Mouse (Mus musculus): ENCODE data around the gene Rasgrp3.
A peak's percentile ranks its signal among the peaks of the same experiment; 100 is the strongest.
"Not testable (repeated sequence)": the region's sequence is repeated elsewhere in the genome, so short reads cannot be mapped to it uniquely, and the experiment has no call there.

Rasgrp3 gene

DNA sequence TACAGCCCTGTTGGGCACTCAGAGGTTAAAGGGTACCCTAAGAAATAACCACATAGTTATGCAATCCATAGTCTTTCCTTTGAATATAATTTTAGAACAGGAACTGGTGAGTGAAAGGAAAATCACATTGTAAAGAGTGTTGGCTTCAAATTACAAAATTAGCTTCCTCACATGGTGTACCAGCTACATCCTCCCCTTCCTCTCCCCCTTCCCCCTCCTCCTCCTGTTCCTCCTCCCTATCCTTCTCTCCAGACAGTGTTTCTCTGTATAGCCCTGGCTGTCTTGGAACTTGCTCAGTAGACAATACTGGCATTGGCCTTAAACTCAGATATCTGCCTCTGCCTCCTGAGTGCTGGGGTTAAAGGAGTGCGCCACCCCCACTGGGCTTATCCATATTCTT, 26.1 kb downstream of the Rasgrp3 start:
- no peak for DNase-seq (ENCODE audit: low spot score)

DNA sequence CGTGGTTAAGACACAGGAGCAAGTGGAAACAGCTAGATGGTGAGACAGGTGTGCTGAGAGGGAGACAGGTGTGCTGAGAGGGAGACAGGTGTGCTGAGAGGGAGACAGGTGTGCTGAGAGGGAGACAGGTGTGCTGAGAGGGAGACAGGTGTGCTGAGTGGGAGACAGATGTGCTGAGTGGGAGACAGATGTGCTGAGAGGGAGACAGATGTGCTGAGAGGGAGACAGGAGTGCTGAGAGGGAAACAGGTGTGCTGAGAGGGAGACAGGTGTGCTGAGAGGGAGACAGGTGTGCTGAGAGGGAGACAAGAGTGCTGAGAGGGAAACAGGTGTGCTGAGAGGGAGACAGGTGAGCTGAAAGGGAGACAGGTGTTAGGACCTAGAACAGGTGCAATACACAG, 27.5 kb downstream of the Rasgrp3 start:
- not testable (repeated sequence) for DNase-seq (ENCODE audit: low spot score)

DNA sequence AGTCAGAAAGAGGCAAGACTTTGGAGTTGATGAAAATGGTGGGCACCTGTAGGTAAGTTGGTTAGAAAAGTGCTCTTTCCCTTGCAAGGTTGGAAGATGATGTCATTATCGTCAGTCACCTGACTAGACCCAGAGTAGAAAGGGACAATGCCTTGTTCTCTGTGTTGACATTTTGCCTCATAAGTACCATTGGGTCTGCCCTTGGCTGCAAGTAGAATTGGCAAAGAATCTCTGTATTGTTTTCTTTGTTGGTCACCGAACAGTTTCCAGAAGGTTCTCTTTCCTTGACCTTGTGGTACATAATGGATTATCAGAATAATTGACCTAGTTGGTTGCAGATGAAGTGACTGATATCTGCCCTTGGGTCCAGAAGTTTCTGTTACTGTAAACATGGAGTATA, 27.9 kb downstream of the Rasgrp3 start:
- no peak for DNase-seq (ENCODE audit: low spot score)

DNA sequence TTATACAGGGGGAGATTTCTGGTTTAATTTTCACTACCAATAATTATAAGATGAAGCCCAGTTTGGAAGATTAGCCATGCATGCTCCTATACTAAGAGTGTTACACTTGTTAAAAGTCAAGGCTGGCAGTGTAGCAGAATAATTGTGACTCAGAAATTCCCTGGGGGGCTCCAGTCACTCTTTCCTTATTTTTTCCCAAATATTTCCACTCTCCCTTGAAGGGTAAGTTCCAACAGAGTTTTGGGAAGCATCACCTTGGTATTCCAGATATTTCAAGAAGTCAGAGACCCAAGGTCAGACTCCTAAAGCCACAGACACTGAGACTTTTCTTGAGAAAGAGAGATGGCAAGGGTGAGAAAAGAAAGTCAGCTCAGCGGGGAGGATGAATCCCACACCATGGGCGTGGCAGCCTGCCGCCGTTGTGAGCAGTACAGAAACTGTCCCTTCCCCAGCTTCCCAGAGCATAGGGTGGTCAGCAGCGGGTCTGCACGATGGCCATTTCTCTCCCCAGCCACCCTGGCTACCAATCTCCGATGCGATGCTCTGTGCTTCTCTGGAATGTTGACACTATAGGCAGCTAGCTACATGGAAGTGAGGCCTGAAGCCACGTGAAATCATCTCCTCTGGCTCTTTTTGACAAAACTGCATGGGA, 28.8 kb downstream of the Rasgrp3 start:
- DNase-seq (ENCODE audit: low spot score): no peak

DNA sequence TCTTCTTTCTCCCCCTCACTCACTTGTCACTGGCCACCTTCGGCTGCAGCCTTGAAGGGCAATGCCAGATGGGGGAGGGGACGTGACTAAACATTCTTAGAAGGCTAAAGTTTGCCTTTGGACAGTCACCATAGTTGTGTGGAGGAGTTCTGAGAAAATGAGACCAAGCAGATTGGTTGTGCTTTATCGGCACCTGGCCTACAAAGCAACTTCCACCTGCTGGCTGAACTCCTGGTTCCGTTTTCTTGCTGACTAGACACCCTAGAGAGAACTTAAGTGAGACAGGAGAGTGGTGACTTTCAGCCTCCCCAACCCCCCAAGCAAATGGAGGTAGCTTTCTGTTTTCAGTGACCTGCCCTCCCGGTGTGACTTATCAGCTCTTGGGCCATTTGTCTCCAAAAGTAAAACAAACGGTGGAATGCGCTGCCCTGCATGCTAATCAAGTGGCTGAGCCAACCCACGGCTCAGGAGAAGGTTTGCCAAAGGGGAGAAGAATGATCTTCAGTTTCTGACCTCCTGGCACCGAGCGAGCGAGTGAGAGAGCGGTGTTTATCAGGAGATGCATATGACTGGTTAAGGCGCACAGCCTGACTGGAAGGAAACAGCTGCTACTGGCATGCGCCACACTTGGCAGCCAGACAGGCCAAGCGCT, 29.4 kb downstream of the Rasgrp3 start:
- DNase-seq (ENCODE audit: low spot score): peak; percentile 3

DNA sequence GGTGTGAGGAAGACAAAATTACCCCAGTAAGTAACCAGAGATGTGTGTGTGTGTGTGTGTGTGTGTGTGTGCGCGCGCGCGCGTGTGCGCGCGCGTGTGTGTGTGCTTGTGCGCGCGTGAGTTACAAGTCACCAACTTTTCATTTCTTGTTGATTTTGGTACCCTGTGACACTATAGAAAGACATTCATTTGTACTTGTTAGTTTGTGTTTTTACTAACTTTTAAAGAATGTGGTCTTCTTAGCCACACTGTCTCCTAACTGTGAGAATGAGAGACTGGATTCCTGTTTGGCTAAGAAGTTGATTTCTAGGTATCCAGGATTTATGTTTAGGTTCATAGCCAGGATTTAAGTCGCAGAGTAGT, 29.9 kb downstream of the Rasgrp3 start:
- no peak for DNase-seq (ENCODE audit: low spot score)

DNA sequence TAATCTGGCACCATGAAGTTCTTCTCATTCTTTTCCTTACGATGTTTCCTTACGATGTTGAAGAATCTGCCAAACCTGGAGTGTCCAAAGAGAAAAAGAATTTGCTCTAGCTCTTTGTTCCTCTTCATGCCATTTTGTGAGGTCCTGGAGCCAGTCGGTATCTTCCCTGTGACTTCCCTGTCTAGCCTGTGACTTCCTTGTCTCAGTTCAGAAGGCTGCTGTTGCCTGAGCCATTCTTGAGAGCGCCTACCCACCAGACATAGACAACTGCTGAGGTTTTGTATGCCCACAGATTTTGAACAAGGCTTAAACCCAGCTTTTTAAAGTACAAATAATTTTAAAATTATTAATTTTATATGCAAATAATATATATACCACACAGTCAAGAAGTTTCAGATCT, 31.3 kb downstream of the Rasgrp3 start:
- DNase-seq (ENCODE audit: low spot score): no peak

DNA sequence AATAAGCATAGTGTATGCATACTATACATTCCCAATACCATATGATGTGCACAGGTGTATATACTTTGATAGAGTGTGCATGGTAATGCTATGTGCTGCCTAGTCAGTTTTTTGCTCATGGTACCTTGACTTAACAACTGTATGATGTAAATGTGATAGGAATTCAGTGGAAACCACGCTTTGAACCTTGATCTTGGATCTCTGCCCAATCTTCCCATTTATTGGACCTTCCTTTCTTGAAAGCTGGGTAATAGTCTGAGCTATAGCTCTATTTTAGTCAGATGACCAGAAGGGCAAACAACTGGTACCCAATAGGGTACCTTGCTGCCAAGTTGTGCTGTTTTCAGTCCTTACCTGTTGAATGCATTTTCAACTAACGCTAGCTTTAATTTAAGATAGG, 31.8 kb downstream of the Rasgrp3 start:
- no peak for DNase-seq (ENCODE audit: low spot score)

DNA sequence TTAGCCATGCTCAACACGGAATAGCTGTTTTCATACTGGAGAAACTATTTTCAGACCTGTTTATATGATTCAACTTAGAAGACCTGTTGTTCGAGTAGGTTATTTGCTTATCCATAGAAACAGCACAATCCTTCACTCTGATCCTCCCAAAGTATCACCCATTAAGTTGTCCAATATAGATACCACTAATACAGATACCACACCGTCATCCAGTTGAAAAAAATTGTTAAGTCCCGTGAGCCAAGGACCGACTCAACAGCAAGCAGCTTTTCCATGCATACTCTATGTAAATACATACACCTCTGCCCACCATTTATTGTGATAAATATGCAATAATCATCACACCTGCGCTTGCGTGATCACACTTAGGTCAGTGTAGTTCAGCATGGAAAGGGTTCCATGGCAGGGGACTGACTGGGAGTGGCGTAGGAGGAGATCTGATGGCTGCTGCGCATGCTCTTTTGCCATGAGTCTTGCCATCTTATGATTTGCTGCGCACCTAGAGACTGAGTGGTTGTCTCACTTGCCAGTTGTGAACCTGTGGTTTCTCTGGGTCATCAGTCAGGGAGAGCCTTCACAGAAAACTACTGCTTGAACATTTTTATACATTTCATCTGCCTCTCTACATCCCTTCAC, 32.9 kb downstream of the Rasgrp3 start:
- DNase-seq (ENCODE audit: low spot score): no peak

DNA sequence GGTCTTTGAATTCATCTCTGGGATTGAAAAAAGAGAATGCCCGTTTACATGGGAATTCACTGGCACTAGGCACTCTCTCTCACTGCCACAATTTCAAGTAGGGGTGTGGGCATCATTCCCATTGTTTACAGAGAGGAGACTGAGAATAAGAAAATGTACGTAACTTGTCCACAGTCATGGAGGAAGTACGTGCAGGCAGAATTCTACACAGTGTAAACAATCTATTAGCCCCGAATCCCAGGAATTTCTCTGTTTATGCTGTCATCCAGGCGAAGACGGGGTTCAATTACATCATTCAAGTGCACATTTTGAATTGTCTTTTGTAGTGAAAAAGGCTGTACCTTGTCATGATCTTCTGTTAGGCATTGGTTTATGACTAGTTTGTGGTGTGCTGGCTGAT, 34.6 kb downstream of the Rasgrp3 start:
- no peak for DNase-seq (ENCODE audit: low spot score)

DNA sequence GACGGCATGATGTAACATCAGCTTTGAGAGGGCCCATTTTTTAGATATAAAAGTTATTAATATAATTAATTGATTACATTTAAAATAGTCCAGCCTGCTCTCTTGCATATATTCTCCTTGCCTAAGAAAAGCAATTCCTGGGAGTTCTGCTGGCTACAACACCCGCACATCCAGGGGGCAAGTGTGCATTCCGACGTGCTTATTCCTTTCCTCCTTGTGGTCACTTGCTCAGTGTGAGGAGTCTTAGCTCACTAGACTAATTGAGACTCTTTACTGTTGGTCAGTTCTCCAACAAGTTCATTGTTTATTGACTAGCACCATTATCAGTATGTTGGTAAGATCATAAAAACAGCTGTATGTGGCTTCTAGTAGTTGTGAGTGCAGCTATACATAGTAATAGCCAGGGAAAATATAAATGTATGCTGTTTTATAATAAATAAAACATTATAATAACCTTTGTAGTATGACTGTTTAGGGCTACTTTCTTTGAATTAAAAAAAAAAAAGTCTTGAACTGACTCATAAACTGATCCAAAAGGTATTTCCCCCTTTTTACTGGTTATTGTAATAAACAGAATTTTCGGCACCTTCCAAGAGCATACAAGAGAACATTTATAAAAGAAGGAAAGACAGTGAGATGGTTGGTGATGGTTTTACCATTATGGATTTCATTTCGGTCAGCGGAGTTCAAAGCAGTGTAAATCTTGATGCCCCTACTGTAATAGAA, 35.4 kb downstream of the Rasgrp3 start:
- no peak for DNase-seq (ENCODE audit: low spot score)

DNA sequence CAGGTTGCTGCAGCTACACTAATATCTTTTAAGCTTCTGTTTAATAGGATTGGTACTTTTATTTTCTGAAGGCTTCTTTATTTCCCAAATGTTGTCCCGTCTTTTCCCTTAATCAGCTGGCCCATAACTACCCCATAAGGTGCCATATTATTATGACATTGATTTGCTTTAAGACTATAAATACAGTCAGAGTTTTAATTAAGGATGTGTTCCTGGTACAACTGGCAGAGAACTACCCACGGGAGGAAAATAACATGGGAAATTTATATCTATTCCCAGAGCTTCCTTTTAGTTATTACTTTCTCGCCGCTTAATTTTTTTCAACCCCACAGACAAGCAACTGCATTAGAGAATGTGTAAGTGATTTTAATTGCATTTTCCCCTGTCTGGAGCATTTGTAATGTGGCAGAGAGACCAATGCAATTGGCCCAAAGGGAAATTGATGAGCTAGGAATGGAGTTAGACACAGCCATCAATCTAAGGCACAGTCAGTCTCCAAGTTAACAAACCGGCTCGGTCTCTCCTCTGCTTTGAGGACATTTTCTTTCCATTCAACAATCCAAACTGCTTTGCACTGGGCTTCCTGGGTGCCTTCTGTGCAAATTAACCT, 36.1 kb downstream of the Rasgrp3 start:
- DNase-seq (ENCODE audit: low spot score): no peak

DNA sequence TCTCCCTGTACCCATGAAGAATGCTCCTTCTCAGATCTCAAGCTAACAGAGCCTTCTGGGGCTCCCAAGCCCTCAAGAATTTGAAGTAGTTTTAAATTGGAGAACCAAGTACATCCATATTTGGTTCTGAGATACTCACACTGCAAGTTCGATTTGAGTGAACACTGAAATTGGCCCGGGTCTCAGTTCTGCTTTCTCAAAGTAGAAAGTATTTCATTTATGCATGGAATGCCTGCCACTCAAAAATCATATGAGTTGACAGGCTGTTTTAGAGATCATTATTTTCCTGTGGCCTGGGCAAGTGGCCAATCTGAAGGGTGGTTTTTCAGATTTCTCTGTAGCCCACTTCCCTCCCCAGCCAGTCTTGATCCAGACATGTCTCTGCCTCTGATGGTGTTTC, 36.7 kb downstream of the Rasgrp3 start:
- no peak for DNase-seq (ENCODE audit: low spot score)

DNA sequence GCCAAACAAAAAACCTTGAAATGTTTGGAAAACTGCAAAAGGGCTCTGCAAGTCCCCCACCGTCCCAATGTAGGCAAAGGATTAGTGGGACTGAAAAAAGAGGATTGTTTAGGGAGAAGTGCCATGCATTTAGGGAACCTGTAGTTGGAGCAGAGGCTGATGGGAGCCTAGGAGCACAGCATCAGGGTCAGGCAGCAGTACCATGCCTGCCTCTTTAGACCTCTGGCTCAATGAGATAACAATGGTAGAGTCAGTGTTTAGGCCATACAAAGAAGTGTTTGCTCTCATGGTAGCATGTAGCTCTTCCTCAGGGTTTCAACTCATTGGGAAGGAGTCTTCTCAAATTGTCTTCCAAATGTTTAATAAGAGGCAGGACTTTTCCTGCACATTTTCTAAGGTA, 40.3 kb downstream of the Rasgrp3 start:
- DNase-seq (ENCODE audit: low spot score): no peak

DNA sequence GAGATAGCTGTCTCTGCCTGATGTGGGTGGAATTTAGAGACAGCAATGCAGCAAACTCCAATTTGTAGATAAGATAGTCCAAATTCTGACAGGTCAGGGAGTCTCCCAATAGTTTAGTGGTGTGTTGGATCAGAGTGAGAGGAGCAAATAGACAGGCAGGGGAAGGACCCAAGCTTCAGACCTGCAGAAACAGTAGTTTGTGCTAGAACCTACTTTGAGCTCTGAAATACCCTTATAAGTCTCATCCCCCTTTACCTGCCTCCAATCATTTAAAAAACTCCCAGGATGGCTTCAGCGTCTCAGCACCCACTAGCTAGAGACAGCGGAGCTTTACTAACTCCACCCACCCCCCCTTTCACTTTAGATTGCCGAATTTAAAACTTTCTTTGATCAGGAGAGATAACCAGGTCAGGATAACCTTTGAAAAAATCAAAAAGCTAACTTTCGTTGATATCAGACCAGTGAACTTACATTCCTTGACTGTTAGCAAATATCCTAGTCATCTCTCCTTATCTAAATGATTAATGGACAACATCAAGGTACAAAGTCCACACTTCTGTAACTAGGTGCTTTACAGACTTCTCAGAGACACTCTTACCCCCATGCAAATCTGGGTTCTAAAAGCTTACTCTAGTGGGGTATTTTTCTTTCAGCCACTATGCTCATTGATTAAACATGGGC, 41.2 kb downstream of the Rasgrp3 start:
- DNase-seq (ENCODE audit: low spot score): no peak

DNA sequence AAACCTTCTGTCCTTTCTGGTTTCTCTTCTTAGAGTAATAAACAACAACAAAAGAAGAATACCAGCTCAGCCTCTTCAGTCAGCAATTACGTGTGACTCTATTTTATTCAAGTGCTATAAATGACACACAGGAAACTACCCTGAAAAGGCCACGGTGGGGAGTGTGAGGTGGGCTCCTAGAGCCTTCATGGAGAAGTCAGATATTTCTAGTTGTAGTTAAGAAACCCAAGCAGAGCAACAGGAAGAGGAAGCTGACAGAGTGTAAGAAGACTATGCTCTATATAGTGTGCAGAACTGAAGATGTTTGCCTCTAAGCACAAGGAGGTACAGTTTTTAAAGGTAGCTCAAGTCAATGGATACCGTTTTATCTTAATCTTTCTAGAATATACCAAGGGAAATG, 42.0 kb downstream of the Rasgrp3 start:
- DNase-seq (ENCODE audit: low spot score): no peak

DNA sequence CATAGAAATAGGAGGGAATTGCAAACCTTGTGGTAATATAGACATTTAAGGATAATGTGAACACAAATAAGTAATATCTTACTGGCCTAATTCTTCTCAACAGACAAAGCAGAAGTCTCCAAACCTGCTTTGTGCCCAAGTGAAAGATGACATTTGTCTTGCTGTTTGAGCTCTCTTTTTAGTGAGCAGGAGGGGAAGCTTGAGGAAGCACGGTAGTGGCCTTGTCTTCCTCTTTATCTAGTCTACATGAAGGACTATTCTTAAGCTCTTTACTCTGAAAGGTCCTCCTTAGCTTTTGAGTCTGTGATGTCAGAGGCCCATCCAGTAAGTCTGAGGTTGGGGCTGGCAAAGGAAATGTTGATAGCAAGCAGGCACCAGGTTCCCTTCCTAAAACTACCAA, 43.1 kb downstream of the Rasgrp3 start:
- DNase-seq (ENCODE audit: low spot score): no peak

DNA sequence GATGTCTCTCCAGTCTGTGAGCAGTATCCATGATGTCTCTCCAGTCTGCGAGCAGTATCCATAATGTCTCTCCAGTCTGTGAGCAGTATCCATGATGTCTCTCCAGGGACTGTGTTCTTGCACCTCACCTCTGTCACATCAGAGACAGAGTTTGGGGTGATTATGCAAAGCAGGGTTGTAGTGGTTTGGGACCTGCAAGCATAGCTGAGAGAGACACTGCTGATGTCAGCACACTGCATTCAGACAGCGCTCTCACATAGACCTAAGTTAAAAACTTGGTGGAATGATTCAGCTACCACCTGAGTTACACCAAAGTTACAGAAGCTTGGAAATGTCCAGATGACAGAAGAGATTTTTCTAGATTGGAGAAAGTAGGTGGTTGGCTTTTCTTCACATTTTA, 44.0 kb downstream of the Rasgrp3 start:
- no peak for DNase-seq (ENCODE audit: low spot score)

DNA sequence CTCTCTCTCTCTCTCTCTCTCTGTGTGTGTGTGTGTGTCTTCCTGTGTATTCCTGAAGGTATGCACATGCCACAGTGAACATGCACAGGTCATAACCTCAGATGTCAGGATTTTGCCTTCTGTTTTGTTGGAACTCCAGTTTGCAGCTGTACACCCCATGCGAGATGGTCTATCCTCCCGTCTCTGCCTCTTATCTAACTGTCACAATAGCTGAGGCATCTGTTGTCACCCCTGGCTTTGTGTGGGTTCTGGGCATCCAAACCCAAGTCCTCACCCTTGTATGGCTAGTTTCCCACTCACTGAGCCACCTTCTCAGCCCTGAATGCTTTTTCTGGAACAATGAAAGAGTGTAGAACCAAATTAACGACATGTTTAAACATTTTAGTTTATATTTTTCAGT, 44.7 kb downstream of the Rasgrp3 start:
- no peak for DNase-seq (ENCODE audit: low spot score)

DNA sequence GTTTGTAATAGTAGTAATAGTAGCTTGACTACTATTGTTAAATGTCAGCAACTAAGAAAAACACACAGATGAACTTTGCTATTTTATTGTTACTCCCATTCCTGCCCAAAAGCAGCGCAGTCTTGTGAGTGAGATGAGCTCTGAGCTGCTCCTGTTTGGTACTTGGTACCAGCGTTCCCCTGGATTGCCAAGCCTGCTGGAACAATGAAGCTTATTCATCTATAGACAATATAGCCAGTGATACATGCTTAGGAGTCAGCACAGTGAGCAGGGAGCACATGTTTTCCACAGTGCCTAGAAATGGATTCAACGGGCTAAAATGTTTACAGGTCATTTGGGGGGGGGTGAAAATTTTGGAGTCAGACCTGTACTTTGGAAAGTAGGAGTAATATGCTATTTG, 50.5 kb downstream of the Rasgrp3 start:
- no peak for DNase-seq (ENCODE audit: low spot score)

DNA sequence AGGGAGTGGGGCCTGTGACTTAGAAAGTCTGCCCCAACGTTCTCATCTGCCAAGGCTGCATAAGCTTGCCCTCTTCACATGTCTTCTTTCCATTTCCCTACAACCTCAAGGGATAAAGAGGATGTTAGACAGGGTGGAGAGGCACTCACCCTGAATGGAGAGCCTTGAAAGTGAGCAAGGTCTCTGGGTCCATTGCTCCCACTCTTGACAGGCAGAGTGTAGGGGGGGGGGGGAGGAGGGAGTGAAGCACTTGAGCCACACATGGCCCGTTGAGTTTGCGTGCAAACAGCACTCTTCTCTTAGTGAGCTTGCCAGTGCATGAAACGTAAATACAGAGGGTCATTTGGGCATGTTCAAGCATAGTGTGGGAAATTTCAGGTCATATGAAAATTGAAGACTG, 59.5 kb downstream of the Rasgrp3 start:
- no peak for DNase-seq (ENCODE audit: low spot score)

DNA sequence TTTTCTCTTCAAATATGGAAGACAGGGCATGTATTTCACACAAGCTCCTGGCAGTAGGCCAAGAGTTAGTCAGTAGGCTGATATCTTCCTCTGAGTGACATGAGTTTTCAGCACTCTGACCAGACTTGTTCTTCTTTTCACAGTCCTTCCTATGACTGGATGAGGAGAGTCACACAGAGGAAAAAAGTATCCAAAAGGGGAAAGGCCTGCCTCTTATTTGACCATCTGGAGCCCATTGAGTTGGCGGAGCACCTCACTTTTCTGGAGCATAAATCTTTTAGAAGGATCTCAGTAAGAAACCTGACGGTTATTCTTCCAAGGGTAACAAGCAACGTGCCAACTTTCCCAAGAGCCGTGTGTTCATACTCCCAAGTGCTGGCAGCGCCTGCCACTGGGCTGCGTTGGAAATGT, 62.5 kb downstream of the Rasgrp3 start:
- DNase-seq (ENCODE audit: low spot score): no peak

Measured in T-cell, adult 2 months (primary cell).